In genomic region chr13:106844928-106845327, GRCm38 (mm10) we compare ENCODE assay signal across 21 mouse cellular contexts.
A peak's percentile ranks its signal among the peaks of the same experiment; 100 is the strongest.
DNase-seq lines count a peak whose midpoint lies in the region; ATAC-seq and TF ChIP-seq lines count a peak whose summit lies in the region.
"Had no signal": no experiment of that assay in that cellular context is flagged by ENCODE, and none has a peak within 500 bp of the region (broad histone marks: within the 10 kb centered on the region; RNA-seq: fewer than 3 reads in every experiment).

No protein-coding gene starts in this region.

- no peak overlapping the region for H3K4me3 ChIP-seq in heart, embryonic 11.5 days (ENCODE audit: low read depth, low read length)
- H3K4me3 ChIP-seq in heart, embryonic 10.5 days: no peak overlapping the region
- no peak overlapping the region for H3K4me3 ChIP-seq in heart, embryonic 14.5 days (ENCODE audit: control insufficient read depth in 1 of 2, insufficient read depth in 1 of 2, low read depth in 1 of 2, low read length in 2 of 2)
- H3K4me3 ChIP-seq in lung, embryonic 14.5 days (ENCODE audit: low read depth, low read length): no peak overlapping the region
- H3K4me3 ChIP-seq: forebrain, embryonic 10.5 days; forebrain, embryonic 13.5 days; hindbrain, embryonic 10.5 days; hindbrain, embryonic 13.5 days had no signal

- WGBS in heart, embryonic 11.5 days (ENCODE audit: insufficient replicate concordance): 31% methylated on average over 3 of the region's 3 CpGs
- 38% methylated on average over 3 of the region's 3 CpGs for WGBS in heart, embryonic 10.5 days
- 11% methylated on average over 3 of the region's 3 CpGs for WGBS in heart, embryonic 14.5 days
- 36% methylated on average over 3 of the region's 3 CpGs for WGBS in lung, embryonic 14.5 days

- 0 out of 2 replicates have a peak overlapping the region, but pooled peaks have one; percentile 35 for H3K27ac ChIP-seq in heart, embryonic 11.5 days (ENCODE audit: low read depth, low read length)
- H3K27ac ChIP-seq in heart, embryonic 10.5 days: no peak overlapping the region
- peak overlapping the region; percentile 0 to 8; a peak in 1 of 4 replicates for H3K27ac ChIP-seq in heart, embryonic 14.5 days (replicated peaks in 1 of 2; ENCODE audit: control insufficient read depth in 1 of 2, insufficient read depth in 1 of 2, low read depth in 2 of 2, low read length in 2 of 2)
- no peak overlapping the region for H3K27ac ChIP-seq in lung, embryonic 14.5 days (ENCODE audit: low read depth)
- H3K27ac ChIP-seq: forebrain, embryonic 10.5 days; forebrain, embryonic 13.5 days; hindbrain, embryonic 10.5 days; hindbrain, embryonic 13.5 days had no signal

- no peak overlapping the region for H3K9ac ChIP-seq in heart, embryonic 11.5 days (ENCODE audit: low read depth, low read length)
- no peak overlapping the region for H3K9ac ChIP-seq in heart, embryonic 14.5 days (ENCODE audit: low read length)
- no peak overlapping the region for H3K9ac ChIP-seq in lung, embryonic 14.5 days
- H3K9ac ChIP-seq: forebrain, embryonic 13.5 days; hindbrain, embryonic 13.5 days had no signal

- TF ChIP-seq CTCF in lung, embryonic 14.5 days (IDR thresholded peaks at IDR 0.05; ENCODE audit: low read depth): no peak

- H3K36me3 ChIP-seq in heart, embryonic 11.5 days (ENCODE audit: control insufficient read depth, insufficient read depth, low read length): no peaks in the 10 kb centered on the region
- peaks cover 15% of the 10 kb centered on the region; the same call in 1 of the 2 replicates for H3K36me3 ChIP-seq in heart, embryonic 10.5 days
- peaks cover 21% of the 10 kb centered on the region for H3K36me3 ChIP-seq in heart, embryonic 14.5 days (ENCODE audit: control insufficient read depth, insufficient read depth, low read length)
- peaks cover 19% of the 10 kb centered on the region for H3K36me3 ChIP-seq in lung, embryonic 14.5 days (ENCODE audit: insufficient read depth)

- ATAC-seq in heart, embryonic 11.5 days (replicated peaks; ENCODE audit: insufficient number of reproducible peaks, low FRiP score, low TSS enrichment): no peak; the same call in 1 of the 2 replicates
- ATAC-seq in heart, embryonic 14.5 days (ENCODE audit: insufficient number of reproducible peaks, insufficient read depth, low FRiP score, low read depth): no peak
- ATAC-seq in lung, embryonic 14.5 days (ENCODE audit: insufficient read depth): no peak
- ATAC-seq: forebrain, embryonic 13.5 days; forebrain, embryonic 16.5 days; hindbrain, embryonic 16.5 days; Patski had no signal

- no peak for DNase-seq in heart, embryonic 10.5 days (ENCODE audit: low spot score)
- no peak for DNase-seq in heart, adult 18-20 months
- DNase-seq in lung, embryonic 14.5 days: peak; percentile 7
- no peak for DNase-seq in lung, postnatal 14 days
- no peak for DNase-seq in left cerebral cortex, postnatal 14 days (ENCODE audit: low spot score in 2 of 2)
- DNase-seq: adrenal gland, postnatal 10 days; cerebellum, adult 18-20 months; cerebellum, adult 9-10 months; cerebellum, postnatal 14 days; gastrocnemius, postnatal 10 days; gastrocnemius, postnatal 36 days; heart, postnatal 36 days had no signal

- no peaks in the 10 kb centered on the region for H3K9me3 ChIP-seq in heart, embryonic 11.5 days (replicated peaks; ENCODE audit: control insufficient read depth, low read length)
- no peaks in the 10 kb centered on the region for H3K9me3 ChIP-seq in heart, embryonic 10.5 days
- no peaks in the 10 kb centered on the region for H3K9me3 ChIP-seq in heart, embryonic 14.5 days (ENCODE audit: control insufficient read depth, low read length)
- no peaks in the 10 kb centered on the region for H3K9me3 ChIP-seq in lung, embryonic 14.5 days (ENCODE audit: low read depth, low read length)
- H3K9me3 ChIP-seq: forebrain, embryonic 10.5 days; forebrain, embryonic 13.5 days; hindbrain, embryonic 10.5 days; hindbrain, embryonic 13.5 days had no signal

- H3K4me2 ChIP-seq in heart, embryonic 11.5 days: no peak overlapping the region
- H3K4me2 ChIP-seq in heart, embryonic 14.5 days (ENCODE audit: low read length): no peak overlapping the region
- no peak overlapping the region for H3K4me2 ChIP-seq in lung, embryonic 14.5 days
- H3K4me2 ChIP-seq: forebrain, embryonic 13.5 days; hindbrain, embryonic 13.5 days had no signal

- intact Hi-C loops in left cerebral cortex, postnatal 14 days (cut with DNase I): no loop called here

- no peaks in the 10 kb centered on the region for H3K27me3 ChIP-seq in heart, embryonic 11.5 days (ENCODE audit: control insufficient read depth, insufficient read depth, low read length)
- no peaks in the 10 kb centered on the region for H3K27me3 ChIP-seq in heart, embryonic 10.5 days (ENCODE audit: insufficient read depth, poor library complexity, severe bottlenecking)
- no peaks in the 10 kb centered on the region for H3K27me3 ChIP-seq in heart, embryonic 14.5 days (ENCODE audit: control insufficient read depth, insufficient read depth, low read length)
- H3K27me3 ChIP-seq in lung, embryonic 14.5 days (ENCODE audit: insufficient read depth, low read length): no peaks in the 10 kb centered on the region
- H3K27me3 ChIP-seq: forebrain, embryonic 13.5 days; hindbrain, embryonic 13.5 days; Patski had no signal

- H3K4me1 ChIP-seq in heart, embryonic 11.5 days (ENCODE audit: control insufficient read depth, insufficient read depth, low read length): 0 out of 2 replicates have a peak, but pooled peaks cover 4% of the 10 kb centered on the region
- H3K4me1 ChIP-seq in heart, embryonic 10.5 days: 0 out of 2 replicates have a peak, but pooled peaks cover 3% of the 10 kb centered on the region
- peaks cover 2 to 7% of the 10 kb centered on the region in 2 experiments; a peak in 1 of 4 replicates for H3K4me1 ChIP-seq in heart, embryonic 14.5 days (ENCODE audit: control insufficient read depth in 2 of 2, insufficient read depth in 2 of 2, low read length in 2 of 2)
- no peaks in the 10 kb centered on the region for H3K4me1 ChIP-seq in lung, embryonic 14.5 days (ENCODE audit: insufficient read depth)
- H3K4me1 ChIP-seq: forebrain, embryonic 10.5 days; forebrain, embryonic 13.5 days; hindbrain, embryonic 10.5 days; hindbrain, embryonic 13.5 days had no signal

Comparison
In these comparisons a context has a peak if more than half of its experiments do, and no peak if none do; other contexts are left out.
1. H3K27ac ChIP-seq: peak in heart, embryonic 11.5 days (single experiment) and heart, embryonic 14.5 days (2 of 2); none in heart, embryonic 10.5 days (single experiment) and lung, embryonic 14.5 days (single experiment).